Mouse (Mus musculus) olfactory bulb, adult 2 months (tissue): ENCODE data around the gene Marveld3. TPM values are rescaled to one million over a fixed set of nuclear protein-coding genes. Genes with fewer than 3 reads are reported as not detected.

Source experiments
- H3K27ac ChIP-seq: fragments of 200-500 bp; 2 replicates; pipeline ENCODE4 v1.5.1; 2012; ENCODE audit warnings: low read depth, low read length; ENCODE audit not compliant: insufficient read depth
- H3K4me1 ChIP-seq: fragments of 200-500 bp; 2 replicates; pipeline ENCODE4 v1.6.1; 2012; ENCODE audit warnings: low read length; ENCODE audit not compliant: control insufficient read depth, insufficient read depth
- H3K4me3 ChIP-seq: fragments of 200-500 bp; 2 replicates; pipeline ENCODE4 v1.5.1; 2012; ENCODE audit warnings: mild to moderate bottlenecking, low read depth, low read length, moderate library complexity; ENCODE audit not compliant: insufficient read depth
- CTCF ChIP-seq: fragments of 200-500 bp; IDR thresholded peaks from 2 replicates; pipeline ENCODE4 v1.5.1; 2012; ENCODE audit warnings: low read depth, mild to moderate bottlenecking, low read length, moderate library complexity; ENCODE audit not compliant: insufficient read depth
- POLR2A ChIP-seq: fragments of 200-500 bp; IDR thresholded peaks from 2 replicates; pipeline ENCODE4 v1.6.1; 2012; ENCODE audit warnings: mild to moderate bottlenecking, low read depth, low read length, moderate library complexity; ENCODE audit not compliant: insufficient read depth
- whole genome bisulfite sequencing: fragments of 180-500 bp; shearing (Covaris S2); methylation state at CpG from one replicate; pipeline ENCODE4 v1.1.7; 2018; 5-methylcytosine and 5-hydroxymethylcytosine counted together
- polyA plus RNA-seq: library from polyadenylated mRNA; stranded (reverse); fragments of >200 nt; gene quantifications from 2 replicates; pipeline ENCODE4 v1.2.4, GENCODE M21; 2012; ENCODE audit warnings: low replicate concordance; ENCODE audit not compliant: missing spikeins, insufficient read depth, insufficient read length

Gene Marveld3
- polyA plus RNA-seq, 1 experiment, result not detected

- peaks cover 8% of the 10 kb centered on the region; the same call in 1 of the 2 replicates for H3K4me1 ChIP-seq
- 59% methylated on average over 8 of the region's 8 CpGs for WGBS
- no peak overlapping the region for H3K4me3 ChIP-seq
- TF ChIP-seq CTCF (no peak), POLR2A (no peak)
- H3K27ac ChIP-seq, result no peak overlapping the region
Measured at GRCm38 (mm10) chr8:109920406-109921390, 41.3 kb downstream of the Marveld3 start.

GRCm38 (mm10) chr8:109917277-109917676 lies 44.7 kb downstream of the Marveld3 start:
- WGBS, result 42% methylated on average over 4 of the region's 4 CpGs
- Histone ChIP-seq H3K4me3 (no peak overlapping the region), H3K27ac (peak overlapping the region; percentile 89), H3K4me1 (peaks cover 8% of the 10 kb centered on the region; the same call in 1 of the 2 replicates)
- TF ChIP-seq CTCF, result no peak
- TF ChIP-seq POLR2A, result no peak

GRCm38 (mm10) chr8:109907376-109907775 lies 54.6 kb downstream of the Marveld3 start:
- TF ChIP-seq CTCF, result no peak
- TF ChIP-seq POLR2A, result no peak
- H3K4me1 ChIP-seq, result 0 out of 2 replicates have a peak, but pooled peaks cover 4% of the 10 kb centered on the region
- H3K27ac ChIP-seq, result no peak overlapping the region
- no peak overlapping the region for H3K4me3 ChIP-seq
- WGBS, result 65% methylated on average over 4 of the region's 4 CpGs

GRCm38 (mm10) chr8:109906907-109907306 lies 55.1 kb downstream of the Marveld3 start:
- TF ChIP-seq POLR2A (no peak), CTCF (no peak)
- H3K4me1 ChIP-seq, result 0 out of 2 replicates have a peak, but pooled peaks cover 4% of the 10 kb centered on the region
- H3K27ac ChIP-seq, result no peak overlapping the region
- H3K4me3 ChIP-seq, result no peak overlapping the region
- 77% methylated on average over 3 of the region's 3 CpGs for WGBS

GRCm38 (mm10) chr8:109904928-109905668 lies 56.9 kb downstream of the Marveld3 start:
- WGBS, result 98% methylated on average over 1 of the region's 1 CpGs

GRCm38 (mm10) chr8:109903909-109904469 lies 58.0 kb downstream of the Marveld3 start:
- 54% methylated on average over 10 of the region's 10 CpGs for WGBS

More at GRCm38 (mm10) chr8:109904928-109905668, 56.9 kb downstream of the Marveld3 start:
- no peak overlapping the region for H3K27ac ChIP-seq
- TF ChIP-seq CTCF (no peak), POLR2A (no peak)
- H3K4me3 ChIP-seq, result no peak overlapping the region
- H3K4me1 ChIP-seq, result 0 out of 2 replicates have a peak, but pooled peaks cover 4% of the 10 kb centered on the region

GRCm38 (mm10) chr8:109902379-109902778 lies 59.6 kb downstream of the Marveld3 start:
- Histone ChIP-seq H3K4me1 (0 out of 2 replicates have a peak, but pooled peaks cover 4% of the 10 kb centered on the region), H3K27ac (no peak overlapping the region), H3K4me3 (no peak overlapping the region)
- TF ChIP-seq POLR2A (no peak), CTCF (no peak)

More at GRCm38 (mm10) chr8:109903909-109904469, 58.0 kb downstream of the Marveld3 start:
- Histone ChIP-seq H3K4me3 (no peak overlapping the region), H3K27ac (no peak overlapping the region), H3K4me1 (0 out of 2 replicates have a peak, but pooled peaks cover 4% of the 10 kb centered on the region)
- TF ChIP-seq CTCF (no peak), POLR2A (no peak)

Other genes starting within 250 kb of the Marveld3 start
- gene Atxn1l, start 224.5 kb downstream of the Marveld3 start, polyA plus RNA-seq, result not detected in 2 replicates
- gene Ap1g1, start 183.6 kb downstream of the Marveld3 start, polyA plus RNA-seq, result not detected in 2 replicates
- not detected in 2 replicates for gene Phlpp2, start 93.7 kb downstream of the Marveld3 start, polyA plus RNA-seq
- gene Tat, start 28.2 kb upstream of the Marveld3 start, polyA plus RNA-seq, result not detected in 2 replicates
- not detected in 2 replicates for gene Chst4, start 77.5 kb upstream of the Marveld3 start, polyA plus RNA-seq
- gene Zfp612, start 117.5 kb upstream of the Marveld3 start, polyA plus RNA-seq, result not detected in 2 replicates
- gene Gm21964, start 139.0 kb upstream of the Marveld3 start, polyA plus RNA-seq, result not detected in 2 replicates
- gene Gm17720, start 140.6 kb upstream of the Marveld3 start, polyA plus RNA-seq, result not detected in 2 replicates
- not detected in 2 replicates for gene Calb2, start 206.0 kb upstream of the Marveld3 start, polyA plus RNA-seq